Mouse (Mus musculus): Measurements from ENCODE around the gene Olfr324. TPM values are rescaled to one million over a fixed set of nuclear protein-coding genes. Genes with fewer than 3 reads are reported as not detected.

Olfr324 gene
- polyA plus RNA-seq (2015; fragmentation: Nextera tagmentation; extraction: Ambion mirVana): not detected in 2 replicates

DNA sequence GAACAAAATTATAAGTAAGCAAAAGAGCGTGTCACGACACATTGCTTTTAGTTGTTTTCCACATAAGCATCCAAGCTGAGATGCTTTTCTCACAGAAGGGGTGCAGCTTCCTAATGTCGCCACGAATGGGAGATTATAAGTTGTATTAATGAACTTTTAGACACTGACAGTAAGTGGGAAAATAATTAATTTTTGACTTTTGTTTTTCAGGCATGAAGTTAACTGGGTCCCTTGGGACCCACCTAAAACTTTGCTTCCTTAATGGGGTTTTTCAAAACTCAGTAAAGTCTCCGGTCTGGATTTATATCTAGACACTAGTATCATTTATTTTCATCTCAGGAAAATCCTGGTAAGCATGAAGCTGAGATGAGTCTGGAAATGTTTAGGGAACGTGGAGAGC lies at the start of gene Olfr324:
Gene Olfr324, plus strand, starts transcription at position 301 of the 400 bp plus-strand sequence.
- H3K4me2 ChIP-seq: no peak within 1 kb of the TSS
- 83% methylated on average over 6 of the region's 6 CpGs for WGBS
- no peak within 1 kb of the TSS for H3K27ac ChIP-seq
- no peaks in the 10 kb centered on the region for H3K27me3 ChIP-seq
- no peaks in the 10 kb centered on the region for H3K36me3 ChIP-seq
- no peak within 1 kb of the TSS for H3K4me3 ChIP-seq (replicated peaks)
- no peak within 1 kb of the TSS for H3K9ac ChIP-seq
- H3K9me3 ChIP-seq (replicated peaks): no peaks in the 10 kb centered on the region
- no peak for ATAC-seq (replicated peaks; ENCODE audit: low FRiP score)
- no peaks in the 10 kb centered on the region for H3K4me1 ChIP-seq

DNA sequence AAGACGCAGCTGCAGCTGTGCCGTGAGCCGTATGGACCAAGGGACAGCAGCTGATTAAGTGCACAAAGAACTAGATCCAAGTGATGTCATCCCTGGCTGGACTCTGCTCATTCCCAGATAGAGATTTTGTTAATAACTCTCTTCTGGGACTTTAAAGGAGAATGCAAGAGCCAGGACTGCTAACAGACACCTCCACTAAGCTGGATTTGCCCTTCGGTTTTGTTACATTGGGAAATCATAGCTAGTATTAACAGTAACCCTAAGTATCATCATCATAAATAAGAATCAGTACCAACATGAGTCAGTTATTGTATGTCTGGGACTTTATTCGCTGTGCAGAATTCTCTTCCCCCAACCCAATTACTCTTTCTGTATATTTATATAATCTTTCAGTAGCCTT lies 48.6 kb upstream of the Olfr324 start, which contains the start of gene Olfr329-ps:
Gene Olfr329-ps, minus strand, starts transcription at position 101 of the 400 bp plus-strand sequence.
- H3K9me3 ChIP-seq (replicated peaks): no peaks in the 10 kb centered on the region
- H3K36me3 ChIP-seq: no peaks in the 10 kb centered on the region
- no peak within 1 kb of the TSS for H3K4me3 ChIP-seq (replicated peaks)
- 79% methylated on average over 5 of the region's 5 CpGs for WGBS
- no peak within 1 kb of the TSS for H3K9ac ChIP-seq
- no peaks in the 10 kb centered on the region for H3K4me1 ChIP-seq
- no peak within 1 kb of the TSS for H3K4me2 ChIP-seq
- no peak within 1 kb of the TSS for H3K27ac ChIP-seq
- H3K27me3 ChIP-seq: peaks cover 3% of the 10 kb centered on the region; the same call in 1 of the 2 replicates
- ATAC-seq (replicated peaks; ENCODE audit: low FRiP score): no peak

DNA sequence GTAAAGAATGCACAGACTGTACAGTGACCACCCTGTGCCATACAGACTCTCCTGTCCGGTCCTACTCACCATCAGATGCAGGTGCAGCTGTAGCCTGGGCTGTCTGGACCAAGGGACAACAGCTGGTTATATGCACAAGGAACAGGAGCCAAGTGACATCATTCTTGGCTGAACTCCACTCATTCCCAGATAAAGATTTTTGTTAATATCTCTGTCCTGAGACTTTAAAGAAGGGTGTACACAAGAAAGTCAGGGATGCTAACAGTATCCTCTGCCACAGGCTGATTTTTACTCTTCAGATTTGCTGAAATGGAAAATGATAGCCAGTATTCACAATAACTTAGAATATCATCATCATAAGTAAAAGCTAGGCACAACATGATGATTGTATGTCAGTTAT lies 39.4 kb upstream of the Olfr324 start, which contains the start of gene Olfr328:
Gene Olfr328, minus strand, starts transcription at position 101 of the 400 bp plus-strand sequence.
- H3K4me1 ChIP-seq: no peaks in the 10 kb centered on the region
- no peak within 1 kb of the TSS for H3K27ac ChIP-seq
- ATAC-seq (replicated peaks; ENCODE audit: low FRiP score): no peak
- no peaks in the 10 kb centered on the region for H3K9me3 ChIP-seq (replicated peaks)
- no peak within 1 kb of the TSS for H3K4me3 ChIP-seq (replicated peaks)
- H3K9ac ChIP-seq: no peak within 1 kb of the TSS
- WGBS: 77% methylated on average over 1 of the region's 1 CpGs
- H3K4me2 ChIP-seq: no peak within 1 kb of the TSS
- no peaks in the 10 kb centered on the region for H3K27me3 ChIP-seq
- no peaks in the 10 kb centered on the region for H3K36me3 ChIP-seq

DNA sequence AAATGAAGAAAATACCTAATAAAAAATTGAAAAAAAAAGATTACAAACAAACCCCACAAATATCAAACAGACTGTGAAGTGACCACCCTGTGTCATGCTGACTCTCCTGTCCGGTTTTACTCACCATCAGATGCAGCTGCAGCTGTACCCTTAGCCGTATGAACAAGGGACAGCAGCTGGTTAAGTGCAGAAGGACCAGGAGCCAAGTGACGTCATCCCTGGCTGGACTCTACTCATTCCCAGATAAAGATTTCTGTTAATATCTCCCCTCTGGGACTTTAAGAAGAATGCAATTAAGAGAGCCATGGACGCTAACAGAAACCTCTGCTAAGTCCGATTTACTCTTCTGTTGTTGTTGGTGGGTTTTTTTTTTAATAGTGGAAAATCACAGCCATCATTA lies 24.5 kb upstream of the Olfr324 start, which contains the start of gene Olfr224:
Gene Olfr224, minus strand, starts transcription at position 149 of the 400 bp plus-strand sequence.
- Histone ChIP-seq H3K4me3 (replicated peaks) (no peak within 1 kb of the TSS), H3K9ac (no peak within 1 kb of the TSS), H3K27me3 (no peaks in the 10 kb centered on the region), H3K36me3 (no peaks in the 10 kb centered on the region), H3K27ac (no peak within 1 kb of the TSS), H3K4me1 (no peaks in the 10 kb centered on the region), H3K4me2 (no peak within 1 kb of the TSS), H3K9me3 (replicated peaks) (no peaks in the 10 kb centered on the region)
- ATAC-seq (replicated peaks; ENCODE audit: low FRiP score): no peak
- 68% methylated on average over 5 of the region's 5 CpGs for WGBS

DNA sequence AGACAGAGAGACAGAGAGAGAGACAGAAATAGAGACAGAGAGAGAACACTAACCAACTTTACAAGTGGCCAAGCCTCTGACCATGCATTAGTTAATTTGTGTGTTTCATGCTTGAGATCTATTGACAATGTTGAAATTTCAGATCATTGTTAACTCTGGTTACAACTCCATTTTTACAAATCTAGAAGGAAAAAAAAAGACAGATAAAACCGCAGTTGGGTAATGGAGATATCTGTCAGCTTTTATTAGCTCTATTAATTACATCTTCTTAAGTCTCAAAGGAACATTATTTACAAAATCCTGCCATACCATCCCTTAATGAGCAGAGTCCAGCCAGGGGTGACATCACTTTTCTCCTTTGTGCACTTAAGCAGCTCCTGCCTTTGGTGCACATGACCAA lies 17.5 kb upstream of the Olfr324 start, which contains the start of gene Olfr325:
Gene Olfr325, plus strand, starts transcription at position 301 of the 400 bp plus-strand sequence.
- Histone ChIP-seq H3K27me3 (no peaks in the 10 kb centered on the region), H3K9me3 (replicated peaks) (no peaks in the 10 kb centered on the region), H3K9ac (no peak within 1 kb of the TSS), H3K4me3 (replicated peaks) (no peak within 1 kb of the TSS), H3K4me2 (no peak within 1 kb of the TSS), H3K27ac (no peak within 1 kb of the TSS), H3K36me3 (no peaks in the 10 kb centered on the region), H3K4me1 (no peaks in the 10 kb centered on the region)
- no peak for ATAC-seq (replicated peaks; ENCODE audit: low FRiP score)
- WGBS: 67% methylated on average over 1 of the region's 1 CpGs

DNA sequence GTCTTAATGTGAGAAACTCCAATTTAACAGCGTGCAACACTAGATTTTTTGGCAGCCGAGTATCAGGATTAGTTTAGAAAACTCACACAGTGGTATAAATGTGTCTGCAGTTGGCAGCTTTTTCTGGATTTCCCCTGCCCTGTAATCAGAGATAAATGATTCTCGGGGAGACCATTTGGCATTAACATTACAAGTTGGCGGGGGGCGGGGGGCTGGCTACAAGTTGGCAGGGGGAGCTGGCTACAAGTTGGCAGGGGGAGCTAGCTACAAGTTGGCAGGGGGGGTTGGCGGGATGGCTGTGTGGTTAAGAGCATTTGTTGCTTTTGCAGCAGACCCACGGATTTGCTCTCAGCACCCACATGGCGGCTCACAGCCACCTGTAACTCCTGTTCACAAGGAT lies 16.3 kb upstream of the Olfr324 start:
- Histone ChIP-seq H3K4me3 (replicated peaks) (no peak overlapping the region), H3K9me3 (replicated peaks) (no peaks in the 10 kb centered on the region), H3K27ac (no peak overlapping the region), H3K4me2 (no peak overlapping the region), H3K36me3 (no peaks in the 10 kb centered on the region), H3K4me1 (no peaks in the 10 kb centered on the region), H3K9ac (no peak overlapping the region), H3K27me3 (no peaks in the 10 kb centered on the region)
- 81% methylated on average over 8 of the region's 8 CpGs for WGBS
- ATAC-seq (replicated peaks; ENCODE audit: low FRiP score): no peak

DNA sequence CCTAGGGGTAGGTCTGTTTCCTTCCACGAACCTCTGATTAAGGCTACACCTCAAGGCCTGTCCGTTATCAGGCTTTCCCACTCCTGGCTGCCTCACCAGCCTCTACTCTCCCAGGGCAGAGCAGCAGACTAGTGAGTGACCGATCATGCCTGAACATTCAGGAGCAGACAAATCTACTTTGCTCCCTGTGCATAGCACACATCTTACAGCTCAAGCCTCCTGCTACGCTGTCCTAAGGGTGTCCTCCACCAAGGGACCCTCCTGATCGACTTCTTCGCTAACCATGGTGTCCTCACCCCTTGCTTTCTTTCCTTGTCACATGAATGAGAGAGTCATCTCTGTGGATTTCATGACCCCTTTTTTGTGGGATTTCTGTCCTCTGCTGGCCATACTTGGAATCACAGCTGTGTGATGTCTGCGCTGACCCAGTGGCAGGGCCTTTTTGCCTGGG lies 7.0 kb upstream of the Olfr324 start:
- ATAC-seq (replicated peaks; ENCODE audit: low FRiP score): no peak
- Histone ChIP-seq H3K4me3 (replicated peaks) (no peak overlapping the region), H3K4me2 (no peak overlapping the region), H3K9me3 (replicated peaks) (no peaks in the 10 kb centered on the region), H3K9ac (no peak overlapping the region), H3K27ac (no peak overlapping the region), H3K27me3 (no peaks in the 10 kb centered on the region), H3K4me1 (no peaks in the 10 kb centered on the region), H3K36me3 (no peaks in the 10 kb centered on the region)
- WGBS: 67% methylated on average over 7 of the region's 7 CpGs

DNA sequence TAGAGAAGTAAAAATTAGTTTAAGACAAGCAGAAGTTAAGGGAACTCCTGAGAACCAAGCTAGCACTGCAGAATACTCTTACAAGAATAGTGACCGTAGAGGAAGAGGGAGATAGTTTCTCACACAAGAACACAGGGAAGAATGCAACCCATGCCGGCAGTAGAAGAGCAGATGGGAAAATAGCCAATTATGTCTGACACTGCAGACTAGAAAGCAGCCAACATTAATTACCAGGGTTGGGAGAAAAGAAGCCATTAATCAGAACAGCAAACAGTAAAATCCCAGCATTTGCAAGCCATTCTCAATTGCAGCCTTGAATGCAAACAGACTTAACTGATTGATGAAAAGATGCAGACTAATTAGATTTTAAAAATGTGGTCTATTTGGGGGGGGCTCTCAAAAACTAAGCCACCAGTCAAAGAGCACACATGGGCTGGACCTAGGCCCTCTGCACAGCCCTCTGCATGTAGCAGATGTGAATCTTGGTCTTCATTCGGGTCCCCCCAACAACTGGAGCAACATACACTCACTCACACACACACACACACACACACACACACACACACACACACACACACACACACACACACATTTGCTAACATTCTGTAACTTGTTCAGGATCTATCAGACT lies 6.2 kb upstream of the Olfr324 start:
- WGBS: 57% methylated on average over 3 of the region's 3 CpGs

DNA sequence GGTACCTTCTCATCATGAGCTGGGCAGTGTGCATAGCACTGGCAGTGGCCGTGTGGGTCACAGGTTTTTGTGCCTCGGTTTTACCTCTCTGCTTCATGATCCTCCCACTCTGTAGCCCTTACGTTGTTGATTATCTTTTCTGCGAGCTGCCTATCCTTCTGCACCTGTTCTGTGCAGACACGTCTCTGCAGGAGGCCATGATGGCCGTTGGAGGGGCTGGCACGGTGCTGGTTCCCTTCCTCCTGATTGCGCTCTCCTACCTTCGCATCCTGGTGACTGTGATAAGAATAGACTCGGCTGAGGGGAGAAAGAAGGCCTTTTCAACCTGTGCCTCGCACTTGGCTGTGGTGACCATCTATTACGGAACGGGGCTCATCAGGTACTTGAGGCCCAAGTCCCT lies 2.9 kb downstream of the Olfr324 start:
- no peak for ATAC-seq (replicated peaks; ENCODE audit: low FRiP score)
- no peak overlapping the region for H3K27ac ChIP-seq
- H3K9me3 ChIP-seq (replicated peaks): no peaks in the 10 kb centered on the region
- H3K9ac ChIP-seq: no peak overlapping the region
- 85% methylated on average over 13 of the region's 13 CpGs for WGBS
- no peaks in the 10 kb centered on the region for H3K36me3 ChIP-seq
- H3K4me1 ChIP-seq: no peaks in the 10 kb centered on the region
- no peak overlapping the region for H3K4me2 ChIP-seq
- H3K27me3 ChIP-seq: no peaks in the 10 kb centered on the region
- H3K4me3 ChIP-seq (replicated peaks): no peak overlapping the region

More for the DNA sequence above, 6.2 kb upstream of the Olfr324 start:
- no peak overlapping the region for H3K27ac ChIP-seq
- no peaks in the 10 kb centered on the region for H3K36me3 ChIP-seq
- H3K4me1 ChIP-seq: no peaks in the 10 kb centered on the region
- ATAC-seq (replicated peaks; ENCODE audit: low FRiP score): no peak
- H3K4me2 ChIP-seq: no peak overlapping the region
- H3K4me3 ChIP-seq (replicated peaks): no peak overlapping the region
- H3K27me3 ChIP-seq: no peaks in the 10 kb centered on the region
- H3K9me3 ChIP-seq (replicated peaks): no peaks in the 10 kb centered on the region
- no peak overlapping the region for H3K9ac ChIP-seq

DNA sequence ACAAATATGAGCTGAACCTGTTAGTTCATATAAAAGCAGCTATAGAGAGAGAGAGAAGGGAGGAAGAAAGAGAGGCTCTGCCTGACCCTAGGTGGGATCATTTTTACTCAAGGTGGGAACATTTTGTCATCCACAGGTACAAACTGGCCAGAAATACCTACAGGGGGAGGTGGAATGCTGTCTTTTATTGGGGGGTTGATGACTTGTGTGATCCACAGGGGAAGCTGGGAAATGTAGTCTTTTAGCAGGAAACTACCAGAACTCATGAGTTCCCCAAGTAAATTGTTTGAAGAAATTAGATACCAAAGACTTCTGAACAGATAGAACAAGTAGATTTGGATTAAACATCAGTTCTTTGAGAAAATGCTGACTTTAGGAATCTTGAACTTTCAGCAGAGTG lies 7.1 kb downstream of the Olfr324 start:
- ATAC-seq (replicated peaks; ENCODE audit: low FRiP score): no peak
- Histone ChIP-seq H3K27me3 (no peaks in the 10 kb centered on the region), H3K36me3 (no peaks in the 10 kb centered on the region), H3K27ac (no peak overlapping the region), H3K4me3 (replicated peaks) (no peak overlapping the region), H3K4me1 (no peaks in the 10 kb centered on the region), H3K9ac (no peak overlapping the region), H3K9me3 (replicated peaks) (no peaks in the 10 kb centered on the region), H3K4me2 (no peak overlapping the region)

DNA sequence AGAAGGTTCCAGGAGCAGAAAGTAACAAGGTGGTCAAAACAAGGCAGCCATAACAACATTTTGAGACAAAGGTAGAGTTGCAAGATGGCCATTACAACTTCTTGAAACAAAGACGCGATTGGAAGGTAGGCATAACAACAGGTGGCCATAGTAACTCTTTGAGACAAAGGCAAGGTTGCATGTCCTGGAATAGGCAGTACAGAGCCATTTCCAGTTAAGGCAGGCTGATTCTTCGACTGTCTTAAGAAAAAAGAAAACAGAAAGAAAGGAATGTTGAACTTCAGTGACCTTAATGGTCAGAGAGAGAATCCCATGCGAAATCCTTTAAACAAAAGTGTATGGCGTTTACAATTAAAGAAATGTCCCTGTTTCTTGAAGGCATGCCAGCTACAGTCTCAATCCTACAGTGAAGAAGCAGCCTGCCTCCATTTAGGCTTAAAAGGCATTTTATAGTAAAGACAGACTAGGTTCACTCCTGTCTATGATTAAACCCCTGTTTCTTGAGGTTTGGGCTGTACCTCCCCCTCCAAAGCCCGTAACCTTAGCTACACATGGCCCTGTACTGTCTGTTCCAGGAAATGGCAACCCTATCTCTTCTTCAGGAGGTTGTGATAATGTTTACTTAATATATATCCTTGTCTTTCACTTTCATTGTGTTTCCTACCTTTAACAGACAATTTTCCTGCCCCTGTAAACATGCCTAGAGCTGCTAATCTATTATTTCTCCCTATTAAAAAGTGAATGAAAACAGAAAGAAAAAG lies 8.1 kb downstream of the Olfr324 start:
- H3K9ac ChIP-seq: no peak overlapping the region
- H3K9me3 ChIP-seq (replicated peaks): no peaks in the 10 kb centered on the region
- H3K27me3 ChIP-seq: no peaks in the 10 kb centered on the region
- H3K4me3 ChIP-seq (replicated peaks): no peak overlapping the region
- 74% methylated on average over 6 of the region's 6 CpGs for WGBS
- no peaks in the 10 kb centered on the region for H3K4me1 ChIP-seq
- no peak overlapping the region for H3K27ac ChIP-seq
- ATAC-seq (replicated peaks; ENCODE audit: low FRiP score): no peak
- no peak overlapping the region for H3K4me2 ChIP-seq
- no peaks in the 10 kb centered on the region for H3K36me3 ChIP-seq

DNA sequence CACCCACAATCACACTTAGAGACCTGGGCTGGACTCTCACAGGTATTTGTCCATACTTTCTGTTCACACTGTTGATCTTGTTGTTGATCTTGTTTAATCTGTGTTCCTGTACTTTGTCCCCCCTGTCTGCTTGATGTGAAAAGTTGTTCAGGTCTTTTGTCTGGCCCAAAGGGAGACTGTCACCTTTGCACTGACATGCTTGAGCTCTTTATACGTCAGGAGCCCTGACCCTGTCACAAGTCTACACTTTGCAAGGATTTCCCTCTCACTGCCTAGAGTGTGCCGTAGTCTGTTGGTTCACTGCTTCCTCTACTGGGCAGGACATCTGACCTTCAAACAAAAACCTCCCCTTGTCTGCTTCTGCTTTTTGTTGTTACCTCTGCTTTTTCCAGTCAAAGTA lies 9.8 kb downstream of the Olfr324 start:
- no peaks in the 10 kb centered on the region for H3K9me3 ChIP-seq (replicated peaks)
- no peak for ATAC-seq (replicated peaks; ENCODE audit: low FRiP score)
- H3K27me3 ChIP-seq: no peaks in the 10 kb centered on the region
- no peaks in the 10 kb centered on the region for H3K4me1 ChIP-seq
- no peaks in the 10 kb centered on the region for H3K36me3 ChIP-seq
- no peak overlapping the region for H3K27ac ChIP-seq
- 50% methylated on average over 2 of the region's 2 CpGs for WGBS
- H3K4me3 ChIP-seq (replicated peaks): no peak overlapping the region
- H3K4me2 ChIP-seq: no peak overlapping the region
- H3K9ac ChIP-seq: no peak overlapping the region
